In genomic region chr9:21546789-21547074, GRCm38 (mm10) we compare ENCODE assay signal across 8 mouse cellular contexts. TPM values are rescaled to one million over a fixed set of nuclear protein-coding genes. Genes with fewer than 3 reads are reported as not detected.
DNase-seq lines count a peak whose midpoint lies in the region; ATAC-seq lines count a peak whose summit lies in the region.

Gene Carm1 (plus strand): TSS chr9:21546894.

- H3K36me3 ChIP-seq in megakaryocyte, embryonic 14.5 days (replicated peaks; ENCODE audit: low read length), result peaks cover 25% of the 10 kb centered on the region

- H3K27me3 ChIP-seq in megakaryocyte, embryonic 14.5 days (replicated peaks), result no peaks in the 10 kb centered on the region

- no peak for ATAC-seq in megakaryocyte, adult 5-6 weeks (ENCODE audit: poor library complexity, severe bottlenecking)
- no peak for ATAC-seq in granulocyte monocyte progenitor cell, adult 5-6 weeks (replicated peaks; ENCODE audit: poor library complexity, severe bottlenecking)
- no peak for ATAC-seq in megakaryocyte-erythroid progenitor cell, adult 5-6 weeks (replicated peaks; ENCODE audit: low FRiP score, low TSS enrichment, poor library complexity, severe bottlenecking)

- peaks cover 52% of the 10 kb centered on the region for H3K4me1 ChIP-seq in megakaryocyte, embryonic 14.5 days
- peaks cover 7% of the 10 kb centered on the region; the same call in 1 of the 2 replicates for H3K4me1 ChIP-seq in brown adipose tissue, adult 24 weeks (ENCODE audit: control insufficient read depth, insufficient read depth, insufficient read length, low read length)

- DNase-seq in layer of hippocampus, adult 9-11 months, result peak; percentile 58
- no peak for DNase-seq in ovary, postnatal 10 days (ENCODE audit: low spot score)
- DNase-seq in kidney, postnatal 14 days, result no peak

- no peaks in the 10 kb centered on the region for H3K9me3 ChIP-seq in megakaryocyte, embryonic 14.5 days

- peak within 1 kb of the TSS; percentile 56 for H3K27ac ChIP-seq in brown adipose tissue, adult 24 weeks (replicated peaks; ENCODE audit: low read depth, low read length)

- H3K4me3 ChIP-seq in megakaryocyte, embryonic 14.5 days (replicated peaks), result peak within 1 kb of the TSS; percentile 98
- H3K4me3 ChIP-seq in brown adipose tissue, adult 24 weeks (ENCODE audit: insufficient read depth, low read depth, low read length), result peak within 1 kb of the TSS; percentile 81

RNA-seq across cellular contexts. Expression of gene Carm1, which starts in this region (rescaled TPM):
- polyA plus RNA-seq in megakaryocyte, embryonic 14.5 days (2012; ENCODE audit: insufficient read depth, low replicate concordance), result 105 and 143 TPM in 2 replicates
- 19.1 and 26.3 TPM in 2 replicates for total RNA-seq in megakaryocyte, adult 5-6 weeks (2015)
- total RNA-seq in megakaryocyte, adult 5-6 weeks (2017), result 8.5 and 14.1 TPM in 2 replicates
- polyA plus RNA-seq in brown adipose tissue, adult 24 weeks (2012; ENCODE audit: insufficient read depth, insufficient read length, missing spikeins), result 20.7 and 22.0 TPM in 2 replicates
- total RNA-seq in granulocyte monocyte progenitor cell, adult 5-6 weeks (2014; fragmentation: Nextera tagmentation), result 65.9 and 81.6 TPM in 2 replicates
- total RNA-seq in granulocyte monocyte progenitor cell, adult 5-6 weeks (2017), result 17.0 and 27.3 TPM in 2 replicates
- total RNA-seq in megakaryocyte-erythroid progenitor cell, adult 5-6 weeks (2014; fragmentation: Nextera tagmentation), result 95.2 and 131 TPM in 2 replicates
- total RNA-seq in megakaryocyte-erythroid progenitor cell, adult 5-6 weeks (2017), result 24.9 and 46.0 TPM in 2 replicates
